Mouse (Mus musculus): Measurements from ENCODE around the gene 9430007A20Rik. TPM values are rescaled to one million over a fixed set of nuclear protein-coding genes. Genes with fewer than 3 reads are reported as not detected.
"Not testable (repeated sequence)": the region's sequence is repeated elsewhere in the genome, so short reads cannot be mapped to it uniquely, and the experiment has no call there.

9430007A20Rik gene
- not detected in 2 replicates for polyA plus RNA-seq (2014; fragmentation: Nextera tagmentation; extraction: Ambion mirVana)

DNA sequence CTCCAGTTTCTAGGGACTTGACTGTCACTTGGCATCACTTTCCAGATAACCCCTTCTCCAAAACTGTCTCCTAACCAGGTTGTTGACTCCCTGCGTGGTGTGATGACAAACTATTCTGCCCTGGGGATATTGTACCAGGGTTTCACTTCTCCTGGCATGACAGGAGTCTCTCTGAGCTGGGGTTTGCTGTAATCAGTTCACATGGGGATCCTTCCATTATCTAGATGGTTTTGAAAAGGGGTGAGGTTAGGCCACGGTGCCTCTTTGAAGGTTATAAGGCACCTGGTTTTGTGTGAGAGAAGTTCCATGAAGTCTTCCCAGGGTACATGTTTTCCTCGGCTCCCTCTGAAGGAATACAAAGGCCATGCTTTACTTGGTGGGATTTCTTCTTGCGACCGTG lies at the start of gene 9430007A20Rik:
9430007A20Rik (plus strand) TSS at position 301 of the 400 bp plus-strand sequence.
- ATAC-seq (ENCODE audit: insufficient read depth, low FRiP score, low TSS enrichment) (no peak), DNase-seq (ENCODE audit: low spot score) (no peak)
- no peaks in the 10 kb centered on the region for H3K36me3 ChIP-seq (ENCODE audit: control insufficient read depth, insufficient read depth, low read length)
- no peaks in the 10 kb centered on the region for H3K4me1 ChIP-seq (ENCODE audit: control insufficient read depth, insufficient read depth, low read length)
- H3K4me2 ChIP-seq (ENCODE audit: low read depth) = no peak within 1 kb of the TSS
- no peak within 1 kb of the TSS for H3K27ac ChIP-seq (ENCODE audit: low read depth, low read length)
- no peaks in the 10 kb centered on the region for H3K27me3 ChIP-seq (ENCODE audit: control insufficient read depth, insufficient read depth, low read length)
- H3K9ac ChIP-seq (ENCODE audit: low read length) = no peak within 1 kb of the TSS
- H3K4me3 ChIP-seq (ENCODE audit: low read depth, low read length) = no peak within 1 kb of the TSS
- WGBS = 82% methylated on average over 5 of the region's 5 CpGs
- peaks cover 3% of the 10 kb centered on the region; the same call in 1 of the 2 replicates for H3K9me3 ChIP-seq (ENCODE audit: control insufficient read depth, low read length)

DNA sequence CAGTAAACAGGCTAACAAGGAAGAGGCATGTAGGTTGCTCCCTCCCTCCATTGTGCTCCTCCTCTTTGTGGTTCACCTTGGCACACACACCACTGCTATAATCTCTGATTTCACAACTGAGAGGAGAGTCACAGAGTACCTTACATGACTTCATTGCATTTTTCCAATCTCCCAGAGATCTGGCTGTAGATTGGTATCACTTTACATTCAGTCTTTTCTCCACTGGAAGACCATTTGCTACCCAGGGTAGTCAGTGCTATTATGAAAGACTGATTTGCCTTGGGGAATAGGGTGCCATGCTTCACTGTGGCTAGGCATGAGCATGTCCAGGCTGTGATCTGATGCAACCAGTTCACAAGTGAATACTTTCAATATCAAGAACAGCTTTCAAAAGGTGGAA lies 26.3 kb upstream of the 9430007A20Rik start:
- no peaks in the 10 kb centered on the region for H3K4me1 ChIP-seq (ENCODE audit: control insufficient read depth, insufficient read depth, low read length)
- no peak overlapping the region for H3K4me2 ChIP-seq (ENCODE audit: low read depth)
- H3K9me3 ChIP-seq (ENCODE audit: control insufficient read depth, low read length) = 0 out of 2 replicates have a peak, but pooled peaks cover 2% of the 10 kb centered on the region
- H3K9ac ChIP-seq (ENCODE audit: low read length) = no peak overlapping the region
- no peak overlapping the region for H3K4me3 ChIP-seq (ENCODE audit: low read depth, low read length)
- no peaks in the 10 kb centered on the region for H3K27me3 ChIP-seq (ENCODE audit: control insufficient read depth, insufficient read depth, low read length)
- no peak overlapping the region for H3K27ac ChIP-seq (ENCODE audit: low read depth, low read length)
- DNase-seq (ENCODE audit: low spot score) (no peak), ATAC-seq (ENCODE audit: insufficient read depth, low FRiP score, low TSS enrichment) (no peak)
- H3K36me3 ChIP-seq (ENCODE audit: control insufficient read depth, insufficient read depth, low read length) = no peaks in the 10 kb centered on the region

DNA sequence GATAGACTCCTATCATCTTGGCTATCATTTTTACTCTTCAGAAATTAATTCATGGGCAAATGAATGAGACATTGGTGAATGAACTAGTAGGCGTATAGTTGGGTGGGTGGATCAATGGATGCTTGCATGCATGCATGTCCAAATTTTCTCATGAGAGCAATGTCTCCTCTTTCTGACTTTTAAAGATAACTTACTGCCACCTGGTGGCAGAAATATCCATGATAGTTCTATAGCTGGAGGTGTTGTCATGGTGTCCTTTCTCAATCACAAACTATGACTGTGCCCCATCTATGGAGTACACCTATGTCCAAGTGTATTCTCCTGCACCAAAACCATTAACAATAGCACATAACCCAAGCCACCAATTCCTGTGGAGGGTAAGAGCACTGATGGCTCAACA lies 13.1 kb upstream of the 9430007A20Rik start:
- no peak overlapping the region for H3K4me2 ChIP-seq (ENCODE audit: low read depth)
- ATAC-seq (ENCODE audit: insufficient read depth, low FRiP score, low TSS enrichment) = no peak

GRCm38 (mm10) chr4:144544689-144545088 lies 25.1 kb downstream of the 9430007A20Rik start:
- 90% methylated on average over 1 of the region's 1 CpGs for WGBS
- no peak overlapping the region for H3K27ac ChIP-seq (ENCODE audit: low read depth, low read length)
- ATAC-seq (ENCODE audit: insufficient read depth, low FRiP score, low TSS enrichment) = no peak
- DNase-seq (ENCODE audit: low spot score) = no peak
- no peaks in the 10 kb centered on the region for H3K4me1 ChIP-seq (ENCODE audit: control insufficient read depth, insufficient read depth, low read length)
- peaks cover 2% of the 10 kb centered on the region; the same call in 1 of the 2 replicates for H3K9me3 ChIP-seq (ENCODE audit: control insufficient read depth, low read length)
- H3K9ac ChIP-seq (ENCODE audit: low read length) = no peak overlapping the region
- H3K4me3 ChIP-seq (ENCODE audit: low read depth, low read length) = no peak overlapping the region
- no peaks in the 10 kb centered on the region for H3K27me3 ChIP-seq (ENCODE audit: control insufficient read depth, insufficient read depth, low read length)
- no peak overlapping the region for H3K4me2 ChIP-seq (ENCODE audit: low read depth)
- H3K36me3 ChIP-seq (ENCODE audit: control insufficient read depth, insufficient read depth, low read length) = no peaks in the 10 kb centered on the region

More for the DNA sequence above, 13.1 kb upstream of the 9430007A20Rik start:
- Histone ChIP-seq H3K4me3 (ENCODE audit: low read depth, low read length) (no peak overlapping the region), H3K4me1 (ENCODE audit: control insufficient read depth, insufficient read depth, low read length) (no peaks in the 10 kb centered on the region), H3K27ac (ENCODE audit: low read depth, low read length) (no peak overlapping the region), H3K36me3 (ENCODE audit: control insufficient read depth, insufficient read depth, low read length) (no peaks in the 10 kb centered on the region), H3K27me3 (ENCODE audit: control insufficient read depth, insufficient read depth, low read length) (no peaks in the 10 kb centered on the region), H3K9me3 (ENCODE audit: control insufficient read depth, low read length) (no peaks in the 10 kb centered on the region; the same call in 1 of the 2 replicates), H3K9ac (ENCODE audit: low read length) (no peak overlapping the region)
- 81% methylated on average over 1 of the region's 1 CpGs for WGBS
- no peak for DNase-seq (ENCODE audit: low spot score)

GRCm38 (mm10) chr4:144545339-144545738 lies 25.7 kb downstream of the 9430007A20Rik start:
- not testable (repeated sequence) for H3K36me3 ChIP-seq (ENCODE audit: control insufficient read depth, insufficient read depth, low read length); H3K9me3 ChIP-seq (ENCODE audit: control insufficient read depth, low read length); ATAC-seq (ENCODE audit: insufficient read depth, low FRiP score, low TSS enrichment); H3K4me2 ChIP-seq (ENCODE audit: low read depth); DNase-seq (ENCODE audit: low spot score); H3K27me3 ChIP-seq (ENCODE audit: control insufficient read depth, insufficient read depth, low read length); H3K4me3 ChIP-seq (ENCODE audit: low read depth, low read length); H3K4me1 ChIP-seq (ENCODE audit: control insufficient read depth, insufficient read depth, low read length); H3K27ac ChIP-seq (ENCODE audit: low read depth, low read length); H3K9ac ChIP-seq (ENCODE audit: low read length)
- 92% methylated on average over 13 of the region's 13 CpGs for WGBS

GRCm38 (mm10) chr4:144551156-144551555 lies 31.5 kb downstream of the 9430007A20Rik start:
- H3K27ac ChIP-seq (ENCODE audit: low read depth, low read length) = no peak overlapping the region
- H3K4me2 ChIP-seq (ENCODE audit: low read depth) = no peak overlapping the region
- H3K27me3 ChIP-seq (ENCODE audit: control insufficient read depth, insufficient read depth, low read length) = no peaks in the 10 kb centered on the region
- H3K9ac ChIP-seq (ENCODE audit: low read length) = no peak overlapping the region
- no peaks in the 10 kb centered on the region for H3K4me1 ChIP-seq (ENCODE audit: control insufficient read depth, insufficient read depth, low read length)
- H3K36me3 ChIP-seq (ENCODE audit: control insufficient read depth, insufficient read depth, low read length) = no peaks in the 10 kb centered on the region
- no peaks in the 10 kb centered on the region; the same call in none of the 2 replicates for H3K9me3 ChIP-seq (ENCODE audit: control insufficient read depth, low read length)
- ATAC-seq (ENCODE audit: insufficient read depth, low FRiP score, low TSS enrichment) (no peak), DNase-seq (ENCODE audit: low spot score) (no peak)
- H3K4me3 ChIP-seq (ENCODE audit: low read depth, low read length) = no peak overlapping the region

- Histone ChIP-seq H3K4me1 (ENCODE audit: control insufficient read depth, insufficient read depth, low read length) (no peaks in the 10 kb centered on the region), H3K9me3 (ENCODE audit: control insufficient read depth, low read length) (0 out of 2 replicates have a peak, but pooled peaks cover 4% of the 10 kb centered on the region), H3K4me3 (ENCODE audit: low read depth, low read length) (no peak overlapping the region), H3K27ac (ENCODE audit: low read depth, low read length) (no peak overlapping the region), H3K27me3 (ENCODE audit: control insufficient read depth, insufficient read depth, low read length) (no peaks in the 10 kb centered on the region), H3K4me2 (ENCODE audit: low read depth) (no peak overlapping the region), H3K9ac (ENCODE audit: low read length) (no peak overlapping the region), H3K36me3 (ENCODE audit: control insufficient read depth, insufficient read depth, low read length) (no peaks in the 10 kb centered on the region)
- no peak for DNase-seq (ENCODE audit: low spot score)
- no peak for ATAC-seq (ENCODE audit: insufficient read depth, low FRiP score, low TSS enrichment)
Observed at GRCm38 (mm10) chr4:144559792-144560191, 40.2 kb downstream of the 9430007A20Rik start.

DNA sequence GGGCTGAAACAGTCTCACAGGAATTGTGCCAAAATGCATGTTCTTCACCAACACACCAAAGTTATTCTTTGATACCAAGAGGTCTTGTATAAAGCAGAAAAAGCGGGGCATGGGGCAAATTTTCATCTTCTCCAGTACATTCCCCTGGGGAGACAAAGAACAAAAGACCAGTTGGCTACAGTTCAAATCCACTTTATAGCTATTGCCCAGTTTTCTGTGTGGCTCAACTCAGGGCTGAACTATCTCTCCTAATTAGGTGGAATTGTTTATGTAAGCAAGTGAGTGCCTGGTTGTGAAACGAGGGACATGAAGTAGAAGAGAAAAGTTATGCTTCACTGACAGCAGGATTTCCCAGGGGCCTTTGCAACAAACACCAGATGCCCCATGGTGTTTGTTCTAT lies 41.6 kb downstream of the 9430007A20Rik start:
- DNase-seq (ENCODE audit: low spot score) (no peak), ATAC-seq (ENCODE audit: insufficient read depth, low FRiP score, low TSS enrichment) (no peak)
- no peaks in the 10 kb centered on the region for H3K27me3 ChIP-seq (ENCODE audit: control insufficient read depth, insufficient read depth, low read length)
- H3K9ac ChIP-seq (ENCODE audit: low read length) = no peak overlapping the region
- no peak overlapping the region for H3K27ac ChIP-seq (ENCODE audit: low read depth, low read length)
- no peaks in the 10 kb centered on the region for H3K4me1 ChIP-seq (ENCODE audit: control insufficient read depth, insufficient read depth, low read length)
- H3K9me3 ChIP-seq (ENCODE audit: control insufficient read depth, low read length) = 0 out of 2 replicates have a peak, but pooled peaks cover 4% of the 10 kb centered on the region
- no peak overlapping the region for H3K4me3 ChIP-seq (ENCODE audit: low read depth, low read length)
- H3K4me2 ChIP-seq (ENCODE audit: low read depth) = no peak overlapping the region
- 68% methylated on average over 2 of the region's 2 CpGs for WGBS
- no peaks in the 10 kb centered on the region for H3K36me3 ChIP-seq (ENCODE audit: control insufficient read depth, insufficient read depth, low read length)

- H3K4me1 ChIP-seq (ENCODE audit: control insufficient read depth, insufficient read depth, low read length) = no peaks in the 10 kb centered on the region
- H3K27me3 ChIP-seq (ENCODE audit: control insufficient read depth, insufficient read depth, low read length) = no peaks in the 10 kb centered on the region
- no peaks in the 10 kb centered on the region for H3K36me3 ChIP-seq (ENCODE audit: control insufficient read depth, insufficient read depth, low read length)
- 0 out of 2 replicates have a peak, but pooled peaks cover 6% of the 10 kb centered on the region for H3K9me3 ChIP-seq (ENCODE audit: control insufficient read depth, low read length)
- ATAC-seq (ENCODE audit: insufficient read depth, low FRiP score, low TSS enrichment) (no peak), DNase-seq (ENCODE audit: low spot score) (no peak)
- no peak within 1 kb of the TSS for H3K27ac ChIP-seq (ENCODE audit: low read depth, low read length)
- H3K4me2 ChIP-seq (ENCODE audit: low read depth) = no peak within 1 kb of the TSS
- 91% methylated on average over 1 of the region's 1 CpGs for WGBS
- H3K9ac ChIP-seq (ENCODE audit: low read length) = no peak within 1 kb of the TSS
- no peak within 1 kb of the TSS for H3K4me3 ChIP-seq (ENCODE audit: low read depth, low read length)
Observed at GRCm38 (mm10) chr4:144565034-144565433, 45.4 kb downstream of the 9430007A20Rik start, which contains the start of gene Gm13124. Gene Gm13124, minus strand, starts transcription at chr4:144565134.

Measured in neural tube, embryonic 11.5 days (tissue).